Mouse (Mus musculus): ENCODE measurements around the gene Jak1. TPM values are rescaled to one million over a fixed set of nuclear protein-coding genes. Genes with fewer than 3 reads are reported as not detected.
A peak's percentile ranks its signal among the peaks of the same experiment; 100 is the strongest.

Jak1 gene
- total RNA-seq, 2 experiments from 2014 or later, result 74.9 to 79.6 TPM

- DNase-seq, result peak in 1 of 2 experiments; percentile 24
- intact Hi-C loops (cut with DNase I), result no loop called here
These were observed 100.9 kb downstream of the Jak1 start for GRCm38 (mm10) chr4:101164189-101164588.

- intact Hi-C loops (cut with DNase I), result no loop called here
- no peak for DNase-seq
These were observed 104.3 kb downstream of the Jak1 start for GRCm38 (mm10) chr4:101160821-101161220.

- intact Hi-C loops (cut with DNase I), result no loop called here
These were observed 105.8 kb downstream of the Jak1 start for GRCm38 (mm10) chr4:101159191-101159764.

GRCm38 (mm10) chr4:101158282-101158681, 106.8 kb downstream of the Jak1 start:
- intact Hi-C loops (cut with DNase I), result no loop called here
- DNase-seq, result no peak

More at GRCm38 (mm10) chr4:101159191-101159764, 105.8 kb downstream of the Jak1 start:
- DNase-seq, result no peak

GRCm38 (mm10) chr4:101157476-101157875, 107.6 kb downstream of the Jak1 start:
- intact Hi-C loops (cut with DNase I), result no loop called here
- DNase-seq, result no peak

- intact Hi-C loops (cut with DNase I), result no loop called here
- DNase-seq, result no peak
These were observed 109.5 kb downstream of the Jak1 start for GRCm38 (mm10) chr4:101155541-101155940.

GRCm38 (mm10) chr4:101146891-101147655, 118.0 kb downstream of the Jak1 start:
- DNase-seq, result no peak
- intact Hi-C loops (cut with DNase I), result loop anchor here (1.0 to 5.0 kb wide), 3 partner anchors 149 to 559 kb away; no protein-coding TSS in a partner anchor

GRCm38 (mm10) chr4:101146047-101146745, 118.9 kb downstream of the Jak1 start:
- intact Hi-C loops (cut with DNase I), result loop anchor here (1.0 to 5.0 kb wide), 3 partner anchors 148 to 558 kb away; no protein-coding TSS in a partner anchor
- DNase-seq, result peak; percentile 60 to 80

- intact Hi-C loops (cut with DNase I), result loop anchor here (5.0 kb wide), 1 partner anchor 417 kb away; no protein-coding TSS in a partner anchor
- DNase-seq, result no peak
These were observed 120.3 kb downstream of the Jak1 start for GRCm38 (mm10) chr4:101144790-101145189.

GRCm38 (mm10) chr4:101144361-101144760, 120.7 kb downstream of the Jak1 start:
- DNase-seq, result no peak
- intact Hi-C loops (cut with DNase I), result no loop called here

GRCm38 (mm10) chr4:101143901-101144300, 121.2 kb downstream of the Jak1 start:
- intact Hi-C loops (cut with DNase I), result no loop called here
- DNase-seq, result no peak

GRCm38 (mm10) chr4:101141768-101142167, 123.3 kb downstream of the Jak1 start:
- intact Hi-C loops (cut with DNase I), result no loop called here
- no peak for DNase-seq

- no peak for DNase-seq
- intact Hi-C loops (cut with DNase I), result no loop called here
These were observed 127.1 kb downstream of the Jak1 start for GRCm38 (mm10) chr4:101137975-101138374.

- intact Hi-C loops (cut with DNase I), result no loop called here
- DNase-seq, result no peak
These were observed 129.2 kb downstream of the Jak1 start for GRCm38 (mm10) chr4:101135909-101136308.

- intact Hi-C loops (cut with DNase I), result no loop called here
- DNase-seq, result no peak
These were observed 130.1 kb downstream of the Jak1 start for GRCm38 (mm10) chr4:101135013-101135412.

- DNase-seq, result no peak
- intact Hi-C loops (cut with DNase I), result no loop called here
These were observed 144.1 kb downstream of the Jak1 start for GRCm38 (mm10) chr4:101121002-101121401.

- no peak for DNase-seq
- intact Hi-C loops (cut with DNase I), result no loop called here
These were observed 158.0 kb downstream of the Jak1 start for GRCm38 (mm10) chr4:101107122-101107521.
